Comparison of ENCODE assay signal across 8 mouse cellular contexts in genomic region chr1:192855474-192856230, GRCm38 (mm10). TPM values are rescaled to one million over a fixed set of nuclear protein-coding genes. Genes with fewer than 3 reads are reported as not detected.
DNase-seq lines count a peak whose midpoint lies in the region; ATAC-seq lines count a peak whose summit lies in the region.

Gene Sertad4 (minus strand): TSS chr1:192855756.

- peak within 1 kb of the TSS; percentile 99 for H3K9ac ChIP-seq in embryonic facial prominence, embryonic 13.5 days
- peak within 1 kb of the TSS; percentile 94 for H3K9ac ChIP-seq in heart, embryonic 12.5 days
- peak within 1 kb of the TSS; percentile 91 for H3K9ac ChIP-seq in kidney, embryonic 16.5 days (replicated peaks; ENCODE audit: low read length)
- H3K9ac ChIP-seq in liver, embryonic 16.5 days (ENCODE audit: low read depth, low read length), result no peak within 1 kb of the TSS

- ATAC-seq in embryonic facial prominence, embryonic 13.5 days (ENCODE audit: insufficient number of reproducible peaks, insufficient read depth, low FRiP score, low TSS enrichment, low read depth), result peak; percentile 74
- peak; percentile 58 for ATAC-seq in heart, embryonic 12.5 days (ENCODE audit: insufficient number of reproducible peaks, low FRiP score)
- peak; percentile 82 for ATAC-seq in kidney, embryonic 16.5 days (ENCODE audit: low FRiP score, low TSS enrichment)
- no peak for ATAC-seq in liver, embryonic 16.5 days (ENCODE audit: low read depth)

- H3K4me1 ChIP-seq in embryonic facial prominence, embryonic 13.5 days, result peaks cover 68% of the 10 kb centered on the region
- peaks cover 42% of the 10 kb centered on the region for H3K4me1 ChIP-seq in heart, embryonic 12.5 days (replicated peaks)
- peaks cover 38% of the 10 kb centered on the region for H3K4me1 ChIP-seq in kidney, embryonic 16.5 days (ENCODE audit: insufficient read depth, low read length)
- no peaks in the 10 kb centered on the region for H3K4me1 ChIP-seq in liver, embryonic 16.5 days (ENCODE audit: control insufficient read depth, low read depth, low read length)

- 0 out of 2 replicates have a peak, but pooled peaks cover 13% of the 10 kb centered on the region for H3K27me3 ChIP-seq in embryonic facial prominence, embryonic 13.5 days
- H3K27me3 ChIP-seq in heart, embryonic 12.5 days (replicated peaks), result peaks cover 31% of the 10 kb centered on the region
- peaks cover 9% of the 10 kb centered on the region for H3K27me3 ChIP-seq in kidney, embryonic 16.5 days (ENCODE audit: insufficient read depth, low read length)
- H3K27me3 ChIP-seq in liver, embryonic 16.5 days (ENCODE audit: control insufficient read depth, insufficient read depth, low read depth, low read length), result peaks cover 69% of the 10 kb centered on the region

- H3K9me3 ChIP-seq in embryonic facial prominence, embryonic 13.5 days, result no peaks in the 10 kb centered on the region
- H3K9me3 ChIP-seq in heart, embryonic 12.5 days (replicated peaks), result no peaks in the 10 kb centered on the region
- no peaks in the 10 kb centered on the region for H3K9me3 ChIP-seq in kidney, embryonic 16.5 days (ENCODE audit: low read length)
- no peaks in the 10 kb centered on the region for H3K9me3 ChIP-seq in liver, embryonic 16.5 days (replicated peaks; ENCODE audit: control insufficient read depth, low read length)

- WGBS in embryonic facial prominence, embryonic 13.5 days, result under 1% methylated on average over 75 of the region's 75 CpGs
- WGBS in heart, embryonic 12.5 days, result under 1% methylated on average over 59 of the region's 75 CpGs
- under 1% methylated on average over 57 of the region's 75 CpGs for WGBS in kidney, embryonic 16.5 days
- under 1% methylated on average over 58 of the region's 75 CpGs for WGBS in liver, embryonic 16.5 days (ENCODE audit: insufficient replicate concordance)

- DNase-seq in urinary bladder, adult 18-20 months (ENCODE audit: low spot score in 2 of 2), result peak; percentile 43 to 51
- no peak for DNase-seq in urinary bladder, postnatal 10 days (ENCODE audit: low spot score)
- DNase-seq in ovary, postnatal 36 days (ENCODE audit: low spot score), result peak; percentile 66
- no peak for DNase-seq in natural killer cell, adult 2 months (ENCODE audit: low spot score in 2 of 2)

- peak within 1 kb of the TSS; percentile 95 for H3K4me3 ChIP-seq in embryonic facial prominence, embryonic 13.5 days
- H3K4me3 ChIP-seq in heart, embryonic 12.5 days, result peak within 1 kb of the TSS; percentile 75
- peak within 1 kb of the TSS; percentile 80 for H3K4me3 ChIP-seq in kidney, embryonic 16.5 days (ENCODE audit: low read length)
- peak within 1 kb of the TSS; percentile 52 for H3K4me3 ChIP-seq in liver, embryonic 16.5 days (ENCODE audit: low read depth, low read length)

- H3K27ac ChIP-seq in embryonic facial prominence, embryonic 13.5 days, result peak within 1 kb of the TSS; percentile 100
- peak within 1 kb of the TSS; percentile 91 for H3K27ac ChIP-seq in heart, embryonic 12.5 days (ENCODE audit: poor library complexity, severe bottlenecking)
- H3K27ac ChIP-seq in kidney, embryonic 16.5 days (ENCODE audit: low read length), result peak within 1 kb of the TSS; percentile 93
- no peak within 1 kb of the TSS for H3K27ac ChIP-seq in liver, embryonic 16.5 days (ENCODE audit: low read length)

- H3K36me3 ChIP-seq in embryonic facial prominence, embryonic 13.5 days, result 0 out of 2 replicates have a peak, but pooled peaks cover 3% of the 10 kb centered on the region
- H3K36me3 ChIP-seq in heart, embryonic 12.5 days, result no peaks in the 10 kb centered on the region
- H3K36me3 ChIP-seq in kidney, embryonic 16.5 days (ENCODE audit: insufficient read depth, low read length), result no peaks in the 10 kb centered on the region
- no peaks in the 10 kb centered on the region for H3K36me3 ChIP-seq in liver, embryonic 16.5 days (ENCODE audit: control insufficient read depth, insufficient read depth)

- H3K4me2 ChIP-seq in embryonic facial prominence, embryonic 13.5 days, result peak within 1 kb of the TSS; percentile 80
- H3K4me2 ChIP-seq in heart, embryonic 12.5 days, result peak within 1 kb of the TSS; percentile 95
- H3K4me2 ChIP-seq in kidney, embryonic 16.5 days (replicated peaks; ENCODE audit: low read depth, low read length), result peak within 1 kb of the TSS; percentile 93
- H3K4me2 ChIP-seq in liver, embryonic 16.5 days (ENCODE audit: low read depth, low read length), result peak within 1 kb of the TSS; percentile 64

RNA-seq across cellular contexts. Expression of gene Sertad4, which starts in this region (rescaled TPM):
- polyA plus RNA-seq in embryonic facial prominence, embryonic 13.5 days (2015; fragmentation: Nextera tagmentation; extraction: Ambion mirVana), result 70.8 and 71.4 TPM in 2 replicates
- polyA plus RNA-seq in heart, embryonic 12.5 days (2016; fragmentation: Nextera tagmentation; extraction: Ambion mirVana), result 18.1 and 18.8 TPM in 2 replicates
- polyA plus RNA-seq in kidney, embryonic 16.5 days (2015; fragmentation: Nextera tagmentation; extraction: Ambion mirVana), result 10.0 and 20.0 TPM in 2 replicates
- polyA plus RNA-seq in liver, embryonic 16.5 days (2015; fragmentation: Nextera tagmentation; extraction: Ambion mirVana), result 0.07 and 0.22 TPM in 2 replicates

Comparison
In these comparisons a context has a peak if more than half of its experiments do, and no peak if none do; other contexts are left out.
1. DNase-seq: peak in urinary bladder, adult 18-20 months (2 of 2) and ovary, postnatal 36 days (single experiment); none in urinary bladder, postnatal 10 days (single experiment) and natural killer cell, adult 2 months (0 of 2).
2. Peak in every context shown above with its lines, with median percentiles within 50 percentile points of each other: H3K4me2 ChIP-seq and H3K4me3 ChIP-seq.